Mouse (Mus musculus): Measurements from ENCODE around the gene Sfxn1. TPM values are rescaled to one million over a fixed set of nuclear protein-coding genes. Genes with fewer than 3 reads are reported as not detected.

Sfxn1 gene
- polyA plus RNA-seq, 1 experiment from 2014 or later, result 142 TPM

DNA sequence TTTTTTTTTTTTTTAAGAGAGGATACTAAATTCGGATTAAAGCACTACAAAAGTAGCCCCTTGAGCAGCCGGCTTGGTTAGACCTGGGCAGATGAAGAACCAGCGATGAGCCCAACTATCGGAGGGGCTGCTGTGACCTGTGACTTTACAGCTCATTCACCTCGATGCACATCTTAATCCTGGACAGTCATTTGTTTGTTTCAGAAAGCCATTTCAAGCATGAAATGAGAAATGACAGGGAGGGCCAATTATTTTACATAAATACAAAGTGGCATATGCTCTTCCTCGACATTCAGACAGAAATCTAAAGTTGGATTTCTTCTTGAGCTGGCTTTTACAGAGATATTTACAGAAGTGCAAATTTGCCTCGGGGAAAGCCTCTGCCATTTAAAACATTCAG is 20.0 kb upstream of the Sfxn1 start:
- no peak overlapping the region for H3K27ac ChIP-seq (ENCODE audit: low read depth, low read length)
- no peaks in the 10 kb centered on the region for H3K4me1 ChIP-seq (replicated peaks; ENCODE audit: control insufficient read depth, insufficient read depth, low read length)
- WGBS, result 65% methylated on average over 7 of the region's 7 CpGs

GRCm38 (mm10) chr13:54054962-54055361 is 16.7 kb upstream of the Sfxn1 start:
- WGBS, result 2% methylated on average over 20 of the region's 20 CpGs
- no peaks in the 10 kb centered on the region for H3K4me1 ChIP-seq (replicated peaks; ENCODE audit: control insufficient read depth, insufficient read depth, low read length)
- H3K36me3 ChIP-seq (ENCODE audit: control insufficient read depth, insufficient read depth, low read length), result no peaks in the 10 kb centered on the region
- ATAC-seq (replicated peaks; ENCODE audit: low FRiP score) (no peak), DNase-seq (ENCODE audit: low spot score) (no peak)
- H3K27me3 ChIP-seq (replicated peaks; ENCODE audit: control insufficient read depth, insufficient read depth, low read length), result peaks cover 40% of the 10 kb centered on the region
- H3K9ac ChIP-seq (ENCODE audit: low read depth, low read length), result no peak overlapping the region
- peak overlapping the region; percentile 82 for H3K4me2 ChIP-seq
- H3K4me3 ChIP-seq (ENCODE audit: low read depth, low read length), result peak overlapping the region; percentile 49
- no peak overlapping the region for H3K27ac ChIP-seq (ENCODE audit: low read depth, low read length)
- no peaks in the 10 kb centered on the region for H3K9me3 ChIP-seq (ENCODE audit: control insufficient read depth, low read length)

More for the DNA sequence above, 20.0 kb upstream of the Sfxn1 start:
- no peak for ATAC-seq (replicated peaks; ENCODE audit: low FRiP score)
- peaks cover 35% of the 10 kb centered on the region for H3K27me3 ChIP-seq (replicated peaks; ENCODE audit: control insufficient read depth, insufficient read depth, low read length)
- no peak overlapping the region for H3K4me3 ChIP-seq (ENCODE audit: low read depth, low read length)
- no peaks in the 10 kb centered on the region for H3K36me3 ChIP-seq (ENCODE audit: control insufficient read depth, insufficient read depth, low read length)
- H3K9ac ChIP-seq (ENCODE audit: low read depth, low read length), result no peak overlapping the region
- DNase-seq (ENCODE audit: low spot score), result no peak
- no peaks in the 10 kb centered on the region for H3K9me3 ChIP-seq (ENCODE audit: control insufficient read depth, low read length)
- H3K4me2 ChIP-seq, result no peak overlapping the region

DNA sequence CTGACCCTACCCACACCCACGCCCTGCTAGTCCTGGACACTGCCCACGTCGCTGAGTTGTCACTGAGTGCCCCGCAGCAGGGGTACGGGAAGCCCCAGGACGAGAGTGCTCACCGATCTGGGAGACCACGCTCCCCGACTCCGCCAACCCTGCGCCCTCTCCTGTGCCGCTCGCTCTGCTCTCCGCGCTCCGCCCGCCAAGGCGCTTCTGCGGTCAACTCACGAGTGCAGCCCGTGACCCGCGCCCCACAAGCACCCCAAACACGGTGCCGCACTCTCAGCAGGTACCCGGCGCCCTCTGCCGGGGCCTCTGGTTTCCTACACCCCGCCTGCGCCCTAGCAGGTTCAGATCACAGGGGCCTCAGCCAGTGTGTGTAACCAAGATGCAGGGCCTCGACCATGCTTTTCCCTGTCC is 16.2 kb upstream of the Sfxn1 start, which contains the start of gene Drd1:
TSS of gene Drd1 (minus strand) at position 258 of the 414 bp plus-strand sequence.
- H3K4me1 ChIP-seq (replicated peaks; ENCODE audit: control insufficient read depth, insufficient read depth, low read length), result no peaks in the 10 kb centered on the region
- under 1% methylated on average over 31 of the region's 31 CpGs for WGBS
- no peak within 1 kb of the TSS for H3K9ac ChIP-seq (ENCODE audit: low read depth, low read length)
- H3K27me3 ChIP-seq (replicated peaks; ENCODE audit: control insufficient read depth, insufficient read depth, low read length), result peaks cover 36% of the 10 kb centered on the region
- DNase-seq (ENCODE audit: low spot score), result peak; percentile 54
- no peaks in the 10 kb centered on the region for H3K9me3 ChIP-seq (ENCODE audit: control insufficient read depth, low read length)
- no peak within 1 kb of the TSS for H3K27ac ChIP-seq (ENCODE audit: low read depth, low read length)
- H3K4me2 ChIP-seq, result peak within 1 kb of the TSS; percentile 82
- no peaks in the 10 kb centered on the region for H3K36me3 ChIP-seq (ENCODE audit: control insufficient read depth, insufficient read depth, low read length)
- no peak; the same call in 1 of the 2 replicates for ATAC-seq (replicated peaks; ENCODE audit: low FRiP score)
- peak within 1 kb of the TSS; percentile 49 for H3K4me3 ChIP-seq (ENCODE audit: low read depth, low read length)

DNA sequence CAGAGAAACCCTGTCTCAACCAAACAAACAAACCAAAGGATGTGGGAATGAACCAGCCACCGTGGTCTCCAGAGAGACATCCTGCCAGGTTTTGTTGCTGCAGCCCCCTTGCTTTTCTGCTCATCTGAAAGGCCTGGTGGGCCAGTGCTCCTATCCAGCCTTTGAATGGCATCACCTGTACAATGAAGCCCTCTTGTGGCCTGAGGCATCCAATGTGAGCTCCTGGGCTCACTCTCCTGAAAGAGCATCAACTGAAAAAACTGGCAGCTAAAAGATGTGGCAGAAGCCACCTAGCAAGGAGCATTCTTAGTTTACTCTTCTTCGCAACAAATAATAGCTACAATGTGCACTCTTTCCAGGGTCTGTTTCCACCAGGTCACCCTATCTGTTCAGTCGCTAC is 9.6 kb upstream of the Sfxn1 start:
- DNase-seq (ENCODE audit: low spot score), result no peak
- no peaks in the 10 kb centered on the region for H3K36me3 ChIP-seq (ENCODE audit: control insufficient read depth, insufficient read depth, low read length)
- H3K27ac ChIP-seq (ENCODE audit: low read depth, low read length), result no peak overlapping the region
- H3K4me3 ChIP-seq (ENCODE audit: low read depth, low read length), result no peak overlapping the region
- H3K9me3 ChIP-seq (ENCODE audit: control insufficient read depth, low read length), result no peaks in the 10 kb centered on the region
- ATAC-seq (replicated peaks; ENCODE audit: low FRiP score), result no peak
- peaks cover under 1% of the 10 kb centered on the region; the same call in 1 of the 2 replicates for H3K27me3 ChIP-seq (replicated peaks; ENCODE audit: control insufficient read depth, insufficient read depth, low read length)
- H3K9ac ChIP-seq (ENCODE audit: low read depth, low read length), result no peak overlapping the region
- H3K4me2 ChIP-seq, result no peak overlapping the region
- 86% methylated on average over 3 of the region's 3 CpGs for WGBS
- H3K4me1 ChIP-seq (replicated peaks; ENCODE audit: control insufficient read depth, insufficient read depth, low read length), result no peaks in the 10 kb centered on the region

DNA sequence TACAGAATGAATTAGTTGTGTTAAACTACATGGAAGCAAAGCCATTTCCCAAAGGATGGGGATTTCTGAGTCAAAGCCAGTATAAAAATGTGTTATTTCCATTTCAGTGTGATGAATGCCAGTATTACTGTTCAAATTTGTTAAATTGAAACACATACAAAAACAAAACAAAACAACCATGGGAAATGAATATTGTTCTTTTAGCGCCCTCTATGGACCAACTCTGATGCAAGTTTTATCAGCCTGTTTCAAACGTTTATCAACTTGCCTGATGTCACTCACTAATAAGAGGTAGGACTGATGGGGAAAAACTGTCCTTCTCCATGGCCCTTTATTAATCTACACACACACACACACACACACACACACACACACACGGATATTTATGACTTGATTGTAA is 8.4 kb upstream of the Sfxn1 start:
- ATAC-seq (replicated peaks; ENCODE audit: low FRiP score) (no peak), DNase-seq (ENCODE audit: low spot score) (no peak)
- Histone ChIP-seq H3K4me1 (replicated peaks; ENCODE audit: control insufficient read depth, insufficient read depth, low read length) (no peaks in the 10 kb centered on the region), H3K27ac (ENCODE audit: low read depth, low read length) (no peak overlapping the region), H3K9me3 (ENCODE audit: control insufficient read depth, low read length) (no peaks in the 10 kb centered on the region), H3K36me3 (ENCODE audit: control insufficient read depth, insufficient read depth, low read length) (no peaks in the 10 kb centered on the region), H3K4me3 (ENCODE audit: low read depth, low read length) (no peak overlapping the region), H3K27me3 (replicated peaks; ENCODE audit: control insufficient read depth, insufficient read depth, low read length) (no peaks in the 10 kb centered on the region), H3K4me2 (no peak overlapping the region), H3K9ac (ENCODE audit: low read depth, low read length) (no peak overlapping the region)
- WGBS, result 2% methylated on average over 3 of the region's 3 CpGs

GRCm38 (mm10) chr13:54066081-54066746 is 5.5 kb upstream of the Sfxn1 start:
- ATAC-seq (replicated peaks; ENCODE audit: low FRiP score), result no peak
- Histone ChIP-seq H3K9me3 (ENCODE audit: control insufficient read depth, low read length) (no peaks in the 10 kb centered on the region), H3K27ac (ENCODE audit: low read depth, low read length) (no peak overlapping the region), H3K27me3 (replicated peaks; ENCODE audit: control insufficient read depth, insufficient read depth, low read length) (no peaks in the 10 kb centered on the region), H3K4me1 (replicated peaks; ENCODE audit: control insufficient read depth, insufficient read depth, low read length) (no peaks in the 10 kb centered on the region), H3K9ac (ENCODE audit: low read depth, low read length) (no peak overlapping the region), H3K4me3 (ENCODE audit: low read depth, low read length) (no peak overlapping the region), H3K4me2 (no peak overlapping the region), H3K36me3 (ENCODE audit: control insufficient read depth, insufficient read depth, low read length) (no peaks in the 10 kb centered on the region)
- 83% methylated on average over 3 of the region's 3 CpGs for WGBS
- no peak for DNase-seq (ENCODE audit: low spot score)

GRCm38 (mm10) chr13:54067617-54068166 is 4.0 kb upstream of the Sfxn1 start:
- WGBS, result 43% methylated on average over 6 of the region's 6 CpGs
- ATAC-seq (replicated peaks; ENCODE audit: low FRiP score) (no peak), DNase-seq (ENCODE audit: low spot score) (no peak)
- no peak overlapping the region for H3K9ac ChIP-seq (ENCODE audit: low read depth, low read length)
- no peaks in the 10 kb centered on the region for H3K27me3 ChIP-seq (replicated peaks; ENCODE audit: control insufficient read depth, insufficient read depth, low read length)
- no peaks in the 10 kb centered on the region for H3K36me3 ChIP-seq (ENCODE audit: control insufficient read depth, insufficient read depth, low read length)
- H3K4me3 ChIP-seq (ENCODE audit: low read depth, low read length), result no peak overlapping the region
- no peak overlapping the region for H3K4me2 ChIP-seq
- H3K4me1 ChIP-seq (replicated peaks; ENCODE audit: control insufficient read depth, insufficient read depth, low read length), result no peaks in the 10 kb centered on the region; the same call in 1 of the 2 replicates
- no peak overlapping the region for H3K27ac ChIP-seq (ENCODE audit: low read depth, low read length)
- H3K9me3 ChIP-seq (ENCODE audit: control insufficient read depth, low read length), result no peaks in the 10 kb centered on the region

GRCm38 (mm10) chr13:54071011-54071410 is 658 bp upstream of the Sfxn1 start:
- H3K4me1 ChIP-seq (replicated peaks; ENCODE audit: control insufficient read depth, insufficient read depth, low read length), result peaks cover 3% of the 10 kb centered on the region
- DNase-seq (ENCODE audit: low spot score), result no peak
- no peaks in the 10 kb centered on the region for H3K27me3 ChIP-seq (replicated peaks; ENCODE audit: control insufficient read depth, insufficient read depth, low read length)
- WGBS, result 91% methylated on average over 9 of the region's 9 CpGs
- H3K4me3 ChIP-seq (ENCODE audit: low read depth, low read length), result no peak overlapping the region
- no peak overlapping the region for H3K27ac ChIP-seq (ENCODE audit: low read depth, low read length)
- H3K36me3 ChIP-seq (ENCODE audit: control insufficient read depth, insufficient read depth, low read length), result peaks cover 6% of the 10 kb centered on the region; the same call in 1 of the 2 replicates
- no peak overlapping the region for H3K9ac ChIP-seq (ENCODE audit: low read depth, low read length)
- ATAC-seq (replicated peaks; ENCODE audit: low FRiP score), result no peak
- H3K9me3 ChIP-seq (ENCODE audit: control insufficient read depth, low read length), result no peaks in the 10 kb centered on the region
- no peak overlapping the region for H3K4me2 ChIP-seq

Data from liver, embryonic 11.5 days (tissue).